Mouse (Mus musculus): ENCODE results near the gene Plekhh1.
"Not testable (repeated sequence)": the region's sequence is repeated elsewhere in the genome, so short reads cannot be mapped to it uniquely, and the experiment has no call there.

Plekhh1 gene

GRCm38 (mm10) chr12:79027526-79027925, 1.4 kb upstream of the Plekhh1 start:
- DNase-seq (ENCODE audit: low read depth, low spot score): not testable (repeated sequence)

GRCm38 (mm10) chr12:79034331-79034730, 5.4 kb downstream of the Plekhh1 start:
- no peak for DNase-seq (ENCODE audit: low read depth, low spot score)

- DNase-seq (ENCODE audit: low read depth, low spot score): no peak
Measured at GRCm38 (mm10) chr12:79035349-79035748, 6.4 kb downstream of the Plekhh1 start.

GRCm38 (mm10) chr12:79039708-79040107, 10.7 kb downstream of the Plekhh1 start:
- no peak for DNase-seq (ENCODE audit: low read depth, low spot score)

- DNase-seq (ENCODE audit: low read depth, low spot score): no peak
Measured at GRCm38 (mm10) chr12:79040201-79040827, 11.4 kb downstream of the Plekhh1 start.

GRCm38 (mm10) chr12:79041436-79041835, 12.5 kb downstream of the Plekhh1 start:
- DNase-seq (ENCODE audit: low read depth, low spot score): no peak

GRCm38 (mm10) chr12:79044668-79045067, 15.7 kb downstream of the Plekhh1 start:
- no peak for DNase-seq (ENCODE audit: low read depth, low spot score)

GRCm38 (mm10) chr12:79046171-79046570, 17.2 kb downstream of the Plekhh1 start:
- no peak for DNase-seq (ENCODE audit: low read depth, low spot score)

GRCm38 (mm10) chr12:79047203-79047602, 18.2 kb downstream of the Plekhh1 start:
- no peak for DNase-seq (ENCODE audit: low read depth, low spot score)

- DNase-seq (ENCODE audit: low read depth, low spot score): no peak
Measured at GRCm38 (mm10) chr12:79048898-79049297, 19.9 kb downstream of the Plekhh1 start.

GRCm38 (mm10) chr12:79049807-79050206, 20.8 kb downstream of the Plekhh1 start:
- DNase-seq (ENCODE audit: low read depth, low spot score): no peak

GRCm38 (mm10) chr12:79050545-79051212, 21.7 kb downstream of the Plekhh1 start:
- no peak for DNase-seq (ENCODE audit: low read depth, low spot score)

GRCm38 (mm10) chr12:79052073-79052472, 23.1 kb downstream of the Plekhh1 start:
- DNase-seq (ENCODE audit: low read depth, low spot score): no peak

- no peak for DNase-seq (ENCODE audit: low read depth, low spot score)
Measured at GRCm38 (mm10) chr12:79055276-79055675, 26.3 kb downstream of the Plekhh1 start.

GRCm38 (mm10) chr12:79059573-79059972, 30.6 kb downstream of the Plekhh1 start:
- no peak for DNase-seq (ENCODE audit: low read depth, low spot score)

- no peak for DNase-seq (ENCODE audit: low read depth, low spot score)
Measured at GRCm38 (mm10) chr12:79060134-79060533, 31.2 kb downstream of the Plekhh1 start.

- DNase-seq (ENCODE audit: low read depth, low spot score): no peak
Measured at GRCm38 (mm10) chr12:79060766-79061652, 32.0 kb downstream of the Plekhh1 start.

GRCm38 (mm10) chr12:79064451-79064850, 35.5 kb downstream of the Plekhh1 start:
- DNase-seq (ENCODE audit: low read depth, low spot score): no peak

- DNase-seq (ENCODE audit: low read depth, low spot score): no peak
Measured at GRCm38 (mm10) chr12:79066431-79066830, 37.5 kb downstream of the Plekhh1 start.

- DNase-seq (ENCODE audit: low read depth, low spot score): no peak
Measured at GRCm38 (mm10) chr12:79067526-79067925, 38.6 kb downstream of the Plekhh1 start.

- DNase-seq (ENCODE audit: low read depth, low spot score): no peak
Measured at GRCm38 (mm10) chr12:79068306-79068705, 39.3 kb downstream of the Plekhh1 start.

GRCm38 (mm10) chr12:79069187-79069608, 40.2 kb downstream of the Plekhh1 start:
- DNase-seq (ENCODE audit: low read depth, low spot score): no peak

All from CD4-positive helper T cell, adult 2 months (primary cell).